Mouse (Mus musculus) midbrain, embryonic 10.5 days (tissue): ENCODE measurements around the gene Gm15517. TPM values are rescaled to one million over a fixed set of nuclear protein-coding genes. Genes with fewer than 3 reads are reported as not detected.
"Not testable (repeated sequence)": the region's sequence is repeated elsewhere in the genome, so short reads cannot be mapped to it uniquely, and the experiment has no call there.

ENCODE experiments used
- DNase-seq: peaks from one replicate; pipeline ENCODE4 v3.0.0-alpha.2; 2017; ENCODE audit warnings: low spot score
- H3K27ac ChIP-seq: fragments of 300-500 bp; sonication (generic); replicated peaks from 2 replicates; pipeline ENCODE4 v1.5.1; 2016; ENCODE audit warnings: mild to moderate bottlenecking
- H3K27me3 ChIP-seq: fragments of 300-500 bp; sonication (generic); 2 replicates; pipeline ENCODE4 v1.6.1; 2016; ENCODE audit warnings: low read depth, mild to moderate bottlenecking; ENCODE audit not compliant: poor library complexity, severe bottlenecking
- H3K36me3 ChIP-seq: fragments of 300-500 bp; sonication (generic); 2 replicates; pipeline ENCODE4 v1.6.1; 2016; ENCODE audit warnings: mild to moderate bottlenecking, moderate library complexity
- H3K4me1 ChIP-seq: fragments of 300-500 bp; sonication (generic); 2 replicates; pipeline ENCODE4 v1.6.1; 2016
- H3K4me3 ChIP-seq: fragments of 300-500 bp; sonication (generic); 2 replicates; pipeline ENCODE4 v1.5.1; 2016; ENCODE audit warnings: mild to moderate bottlenecking, moderate library complexity
- H3K9me3 ChIP-seq: fragments of 300-500 bp; sonication (generic); replicated peaks from 2 replicates; pipeline ENCODE4 v1.6.1; 2016; ENCODE audit warnings: mild to moderate bottlenecking
- WGBS: fragments of 180-500 bp; shearing (Covaris S2); methylation state at CpG from one replicate; pipeline ENCODE4 v1.1.7; 2016; 5-methylcytosine and 5-hydroxymethylcytosine counted together
- polyA plus RNA-seq: library from polyadenylated mRNA; unstranded; fragments of >200 nt; fragmentation: Nextera tagmentation; extraction: Ambion mirVana; gene quantifications from 2 replicates; pipeline ENCODE4 v1.2.1, GENCODE M21; 2016

Gene Gm15517
- polyA plus RNA-seq, 1 experiment from 2014 or later = not detected

DNA sequence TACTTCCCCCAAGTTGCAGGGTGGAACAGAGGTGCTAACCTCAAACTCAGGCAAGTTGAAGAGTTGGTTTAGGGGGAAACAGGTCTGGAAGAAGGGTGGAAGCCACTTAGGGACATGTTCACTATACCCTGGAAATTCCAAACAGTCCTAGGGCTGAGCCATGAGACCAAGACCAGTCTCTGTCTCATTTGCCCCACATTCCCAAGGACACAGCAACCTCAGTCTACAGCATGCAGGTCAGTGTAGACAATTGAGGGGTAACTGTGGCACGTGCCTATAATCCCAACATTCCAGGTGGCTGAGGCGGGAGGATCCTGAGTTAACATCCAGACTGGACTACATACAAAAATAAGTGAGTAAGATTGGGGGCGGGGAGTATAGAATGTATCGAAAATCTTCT, 12.0 kb upstream of the Gm15517 start:
- H3K36me3 ChIP-seq = peaks cover 65% of the 10 kb centered on the region
- no peak for DNase-seq

DNA sequence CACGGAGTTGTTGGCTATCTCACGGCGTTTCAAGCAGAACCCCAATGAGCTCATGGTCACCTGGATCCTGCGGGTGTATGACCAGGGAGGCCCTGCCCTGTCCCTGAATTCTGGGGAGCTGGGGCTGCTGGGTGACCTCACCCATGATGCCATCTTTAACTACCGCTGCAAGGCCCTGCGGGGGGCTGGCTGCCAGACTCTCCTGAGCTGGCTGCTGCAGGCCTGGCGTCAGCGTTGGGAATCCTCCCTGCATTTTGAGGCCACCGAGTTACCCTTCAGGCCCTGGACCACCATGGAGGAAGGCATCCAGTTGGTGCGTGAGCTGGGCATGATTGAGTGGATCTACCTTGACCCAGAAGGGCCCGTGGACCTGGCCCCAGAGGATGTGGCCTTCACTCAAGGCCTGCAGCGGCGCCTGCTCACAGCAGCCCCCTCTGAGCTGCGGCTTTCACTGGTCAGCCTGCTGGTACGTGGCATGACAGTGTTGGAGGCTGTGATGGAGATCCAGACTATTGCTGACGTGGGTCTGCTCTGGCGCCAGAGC, 10.4 kb upstream of the Gm15517 start:
- DNase-seq, H3K9me3 ChIP-seq, H3K27ac ChIP-seq, H3K4me3 ChIP-seq, H3K27me3 ChIP-seq: not testable (repeated sequence)
- peaks cover 73% of the 10 kb centered on the region for H3K36me3 ChIP-seq
- 92% methylated on average over 17 of the region's 17 CpGs for WGBS
- H3K4me1 ChIP-seq = peaks cover 21% of the 10 kb centered on the region

More for the DNA sequence above, 12.0 kb upstream of the Gm15517 start:
- peaks cover 30% of the 10 kb centered on the region for H3K4me1 ChIP-seq
- H3K9me3 ChIP-seq = no peaks in the 10 kb centered on the region
- 91% methylated on average over 4 of the region's 4 CpGs for WGBS
- H3K4me3 ChIP-seq = 0 out of 2 replicates have a peak overlapping the region, but pooled peaks have one; percentile 73
- H3K27me3 ChIP-seq = no peaks in the 10 kb centered on the region
- H3K27ac ChIP-seq = no peak overlapping the region

DNA sequence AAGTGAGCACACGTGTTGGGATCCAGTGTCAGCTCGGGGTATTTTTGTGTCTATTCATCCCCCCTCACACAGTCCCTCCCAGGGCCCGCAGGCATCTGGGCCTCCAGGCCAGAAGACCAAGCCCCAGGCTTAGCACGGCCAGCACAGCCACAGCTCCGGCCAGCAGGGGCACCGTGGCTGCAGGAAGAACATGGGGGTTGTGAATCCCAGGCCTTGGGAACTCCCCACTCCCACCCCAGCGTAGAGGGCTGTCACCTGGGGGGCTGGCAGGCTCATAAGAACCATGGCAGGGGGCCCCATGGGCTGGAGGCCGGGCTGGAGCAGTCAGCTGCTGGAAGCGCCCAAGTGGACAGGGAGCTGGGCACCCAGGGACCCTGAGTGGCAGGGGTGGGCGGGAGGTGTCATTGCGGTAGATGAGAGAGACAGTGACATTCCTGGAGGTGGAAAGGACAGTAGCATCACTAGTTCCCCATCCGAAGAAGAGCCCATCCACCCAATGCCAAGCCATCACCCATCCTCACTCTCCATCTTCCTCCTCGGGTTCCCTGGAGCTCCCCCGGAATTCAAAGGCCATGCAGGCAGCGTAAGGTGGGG, 8.1 kb upstream of the Gm15517 start:
- H3K36me3 ChIP-seq = peaks cover 68% of the 10 kb centered on the region
- no peak overlapping the region for H3K27ac ChIP-seq

DNA sequence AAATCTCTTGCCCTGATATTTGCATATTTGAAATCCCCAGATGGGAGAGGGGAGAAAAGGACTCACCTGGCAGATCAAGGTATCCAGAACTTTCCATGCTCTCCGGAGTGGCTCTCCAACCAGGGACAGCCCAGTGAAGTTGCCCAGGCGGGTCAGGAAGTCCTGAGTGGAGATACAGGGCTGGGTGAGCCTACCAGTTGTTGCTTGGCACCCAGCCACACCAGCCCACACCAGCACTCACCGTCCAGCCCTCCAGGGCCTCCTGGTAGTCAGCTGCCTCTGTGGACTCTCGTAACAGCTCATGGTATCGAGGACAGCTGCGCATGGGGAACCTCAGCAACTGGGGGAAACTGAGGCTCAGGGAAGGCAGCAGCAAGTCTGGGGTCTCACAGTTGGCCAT, 6.3 kb upstream of the Gm15517 start:
- Histone ChIP-seq H3K4me3 (no peak overlapping the region), H3K27ac (no peak overlapping the region), H3K9me3 (no peaks in the 10 kb centered on the region), H3K4me1 (peaks cover 2% of the 10 kb centered on the region; the same call in 1 of the 2 replicates), H3K36me3 (peaks cover 50% of the 10 kb centered on the region), H3K27me3 (no peaks in the 10 kb centered on the region)
- no peak for DNase-seq
- 83% methylated on average over 6 of the region's 6 CpGs for WGBS

More for the DNA sequence above, 8.1 kb upstream of the Gm15517 start:
- Histone ChIP-seq H3K4me1 (peaks cover 15% of the 10 kb centered on the region), H3K27me3 (no peaks in the 10 kb centered on the region), H3K4me3 (peak overlapping the region; percentile 0; the same call in 1 of the 2 replicates), H3K9me3 (no peaks in the 10 kb centered on the region)
- no peak for DNase-seq
- WGBS = 72% methylated on average over 15 of the region's 15 CpGs

DNA sequence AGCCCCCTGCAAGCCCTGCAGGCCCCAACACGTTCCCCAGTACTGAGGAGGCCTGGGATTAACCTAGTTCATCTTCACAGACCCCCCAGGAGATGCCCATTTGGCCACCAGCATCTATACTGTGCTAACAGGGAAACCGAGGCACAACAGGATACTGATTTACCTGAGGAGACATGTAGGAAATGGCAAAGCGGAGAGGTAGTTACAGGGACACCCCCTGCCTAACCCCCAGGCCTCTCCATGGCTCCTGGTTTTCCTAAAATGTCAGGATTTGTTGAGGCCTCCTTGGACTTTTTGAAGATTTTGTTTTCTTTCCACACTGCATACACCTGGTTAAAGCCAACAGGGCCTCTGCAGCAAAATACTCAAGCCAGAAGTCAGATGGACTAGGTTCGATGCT, 4.0 kb upstream of the Gm15517 start, which contains the start of gene Acp4:
Acp4 (minus strand) TSS at position 101 of the 400 bp plus-strand sequence.
- H3K9me3 ChIP-seq = no peaks in the 10 kb centered on the region
- peaks cover 3% of the 10 kb centered on the region for H3K4me1 ChIP-seq
- no peak for DNase-seq
- H3K27me3 ChIP-seq = peaks cover 21% of the 10 kb centered on the region
- H3K36me3 ChIP-seq = peaks cover 27% of the 10 kb centered on the region
- H3K27ac ChIP-seq = no peak within 1 kb of the TSS
- H3K4me3 ChIP-seq = no peak within 1 kb of the TSS
- 83% methylated on average over 4 of the region's 4 CpGs for WGBS

DNA sequence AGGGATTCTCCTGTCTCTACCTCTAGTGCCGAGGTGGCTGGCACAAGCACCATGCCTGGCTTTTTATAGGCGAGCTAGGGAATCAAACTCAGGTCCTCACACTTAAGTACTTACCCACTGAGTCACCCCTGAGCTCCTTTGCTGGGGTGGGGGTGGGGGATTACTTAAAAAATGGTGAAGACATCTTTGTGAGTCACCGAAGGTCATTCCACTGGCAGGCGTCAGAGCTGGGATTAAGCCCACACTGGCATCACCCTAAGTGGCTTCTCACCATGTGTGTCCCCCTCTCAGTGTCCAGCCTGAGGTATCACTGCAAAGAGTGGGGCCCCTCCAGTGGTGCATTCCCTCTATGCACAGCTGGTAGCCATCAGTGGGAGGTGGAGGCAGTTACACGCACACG, 837 bp upstream of the Gm15517 start:
- Histone ChIP-seq H3K4me3 (no peak overlapping the region), H3K27me3 (peaks cover 47% of the 10 kb centered on the region), H3K4me1 (peaks cover 10% of the 10 kb centered on the region), H3K36me3 (no peaks in the 10 kb centered on the region), H3K9me3 (no peaks in the 10 kb centered on the region), H3K27ac (no peak overlapping the region)
- DNase-seq = no peak
- WGBS = 73% methylated on average over 6 of the region's 6 CpGs

DNA sequence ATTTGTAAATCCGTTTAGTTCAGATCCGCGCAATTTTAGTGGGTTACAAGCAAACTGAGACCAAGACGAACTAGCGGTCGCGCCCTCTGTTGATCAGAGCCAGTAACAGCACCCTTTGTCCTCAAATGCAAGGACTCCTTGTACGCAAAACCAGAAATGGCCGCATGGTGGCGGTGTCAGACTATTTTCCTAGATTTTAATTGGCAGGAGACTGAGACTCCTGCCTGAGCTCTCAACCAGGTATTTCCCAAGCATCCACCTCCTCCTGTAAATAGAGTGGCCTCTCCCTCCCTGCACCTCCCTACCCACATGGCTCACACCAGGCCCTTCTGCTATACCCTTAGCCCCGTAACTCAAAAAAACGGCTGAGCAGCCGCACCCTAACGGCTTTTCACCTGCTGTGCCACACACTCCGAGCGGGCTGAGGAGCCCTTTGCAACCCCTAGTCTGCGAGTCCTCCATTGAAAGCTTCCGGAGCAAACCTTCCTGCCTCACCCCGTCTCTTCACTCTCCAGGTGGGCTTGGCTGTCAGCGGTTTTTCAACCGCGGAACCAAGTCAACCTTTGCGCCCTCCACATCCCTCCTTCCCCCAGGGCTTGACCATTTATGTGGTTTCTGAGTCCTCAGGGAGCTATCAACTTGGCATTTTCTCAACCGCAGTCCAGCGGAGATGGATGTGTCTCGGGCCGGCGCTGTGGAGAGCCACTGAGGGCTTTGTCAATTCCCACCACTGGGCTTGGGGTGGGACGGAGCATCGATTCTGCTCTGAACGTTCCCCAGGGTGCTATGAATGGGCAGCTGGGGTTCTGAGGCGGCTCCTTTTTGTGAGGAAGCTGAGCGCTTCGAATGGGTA, 1.8 kb downstream of the Gm15517 start:
- H3K4me1 ChIP-seq = peaks cover 10% of the 10 kb centered on the region
- peak overlapping the region; percentile 41 for H3K4me3 ChIP-seq
- peak overlapping the region; percentile 42; the same call in 1 of the 2 replicates for H3K27ac ChIP-seq
- DNase-seq = peak; percentile 94
- no peaks in the 10 kb centered on the region for H3K9me3 ChIP-seq
- WGBS = 3% methylated on average over 34 of the region's 34 CpGs
- no peaks in the 10 kb centered on the region for H3K36me3 ChIP-seq
- peaks cover 51% of the 10 kb centered on the region for H3K27me3 ChIP-seq

DNA sequence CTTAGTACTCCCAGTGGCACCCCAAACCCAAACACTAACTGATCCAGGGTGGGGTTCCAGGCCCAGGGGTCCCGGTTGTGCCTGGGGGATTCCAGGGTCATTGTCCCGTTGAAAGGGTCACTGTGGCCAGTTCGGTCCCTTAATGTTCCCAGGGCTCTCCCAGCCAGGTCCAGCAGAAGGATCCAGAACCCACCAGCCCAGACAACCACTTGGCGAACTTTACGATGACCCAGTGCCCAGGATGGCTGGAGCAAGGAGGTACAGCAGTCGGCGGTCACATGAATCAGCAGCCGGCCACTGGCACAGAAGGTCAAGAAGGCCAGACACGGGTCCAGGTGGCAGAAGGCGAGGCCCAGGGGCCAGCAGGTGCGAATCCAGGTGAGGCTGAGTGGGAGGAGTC, 6.9 kb downstream of the Gm15517 start:
- 80% methylated on average over 11 of the region's 11 CpGs for WGBS
- H3K36me3 ChIP-seq = no peaks in the 10 kb centered on the region
- H3K27me3 ChIP-seq = peaks cover 44% of the 10 kb centered on the region
- H3K9me3 ChIP-seq = no peaks in the 10 kb centered on the region
- DNase-seq = no peak
- peaks cover 3% of the 10 kb centered on the region for H3K4me1 ChIP-seq
- no peak overlapping the region for H3K27ac ChIP-seq
- no peak overlapping the region for H3K4me3 ChIP-seq

DNA sequence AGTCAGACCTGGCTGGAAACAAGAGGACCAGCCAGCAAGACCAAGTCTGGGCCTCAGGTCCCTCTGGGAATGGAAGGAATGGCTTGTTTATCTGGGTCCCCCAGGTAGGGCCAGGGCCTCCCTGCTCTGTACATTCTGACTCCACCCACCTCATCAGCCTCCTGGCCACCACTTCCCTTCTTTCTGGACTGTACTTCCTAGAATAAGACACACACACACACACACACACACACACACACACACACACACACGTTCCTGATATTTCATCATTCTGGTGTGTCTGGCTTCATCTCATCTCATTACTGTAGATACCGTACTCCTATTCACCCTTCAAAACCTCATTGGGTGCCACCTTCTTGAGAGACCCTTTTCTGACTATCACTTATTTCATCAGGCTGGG, 8.2 kb downstream of the Gm15517 start:
- peaks cover 7% of the 10 kb centered on the region; the same call in 1 of the 2 replicates for H3K4me1 ChIP-seq
- H3K36me3 ChIP-seq = no peaks in the 10 kb centered on the region
- WGBS = 76% methylated on average over 2 of the region's 2 CpGs
- no peak for DNase-seq
- H3K27me3 ChIP-seq = peaks cover 44% of the 10 kb centered on the region
- H3K9me3 ChIP-seq = no peaks in the 10 kb centered on the region
- H3K27ac ChIP-seq = no peak overlapping the region
- no peak overlapping the region for H3K4me3 ChIP-seq

DNA sequence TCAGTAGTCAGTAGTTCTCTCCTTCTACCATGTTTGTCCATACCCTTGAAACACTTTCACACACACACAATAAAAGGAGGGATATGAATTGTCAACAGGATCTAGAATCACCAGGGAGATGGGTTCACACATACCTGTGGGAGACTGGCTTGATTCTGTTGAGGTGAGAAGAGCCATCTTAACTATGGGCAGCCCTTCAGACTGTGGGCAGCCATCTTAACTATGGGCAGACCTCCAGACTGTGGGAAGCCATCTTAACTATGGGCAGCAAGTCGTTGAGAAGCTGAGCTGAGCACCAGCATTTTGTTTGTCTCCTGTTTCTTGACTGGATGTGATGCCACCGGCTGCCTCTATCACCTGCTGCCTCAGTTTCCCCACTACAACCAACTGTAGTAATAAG, 10.1 kb downstream of the Gm15517 start:
- no peak overlapping the region for H3K27ac ChIP-seq
- DNase-seq = no peak
- H3K4me3 ChIP-seq = no peak overlapping the region
- no peaks in the 10 kb centered on the region; the same call in 1 of the 2 replicates for H3K9me3 ChIP-seq
- WGBS = 68% methylated on average over 2 of the region's 2 CpGs
- H3K36me3 ChIP-seq = no peaks in the 10 kb centered on the region
- H3K4me1 ChIP-seq = peaks cover 7% of the 10 kb centered on the region; the same call in 1 of the 2 replicates
- peaks cover 38% of the 10 kb centered on the region for H3K27me3 ChIP-seq

DNA sequence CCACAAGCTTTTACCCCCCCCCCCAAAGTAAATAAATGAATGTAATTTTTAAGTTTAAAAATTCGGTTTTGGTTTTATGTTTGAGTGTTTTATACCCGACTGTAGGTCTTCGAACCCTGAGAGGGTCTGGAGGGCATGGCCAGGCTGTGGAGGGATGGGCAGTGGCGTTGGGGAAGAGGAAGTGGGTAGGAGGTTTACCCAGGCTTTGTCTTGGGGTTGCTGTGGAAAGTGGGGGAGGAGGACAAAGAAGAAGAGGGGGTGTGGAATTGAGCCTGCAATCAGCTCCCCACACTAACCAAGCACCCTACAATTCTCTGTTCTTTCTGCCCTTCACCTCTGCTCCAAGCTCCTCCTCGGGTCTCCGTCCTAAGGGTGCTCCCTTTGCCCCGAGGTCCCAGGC, 11.3 kb downstream of the Gm15517 start:
- Histone ChIP-seq H3K4me3 (no peak overlapping the region), H3K36me3 (no peaks in the 10 kb centered on the region), H3K4me1 (peaks cover 7% of the 10 kb centered on the region; the same call in 1 of the 2 replicates), H3K27me3 (peaks cover 38% of the 10 kb centered on the region), H3K9me3 (no peaks in the 10 kb centered on the region; the same call in 1 of the 2 replicates), H3K27ac (no peak overlapping the region)
- no peak for DNase-seq
- WGBS = 94% methylated on average over 7 of the region's 7 CpGs

DNA sequence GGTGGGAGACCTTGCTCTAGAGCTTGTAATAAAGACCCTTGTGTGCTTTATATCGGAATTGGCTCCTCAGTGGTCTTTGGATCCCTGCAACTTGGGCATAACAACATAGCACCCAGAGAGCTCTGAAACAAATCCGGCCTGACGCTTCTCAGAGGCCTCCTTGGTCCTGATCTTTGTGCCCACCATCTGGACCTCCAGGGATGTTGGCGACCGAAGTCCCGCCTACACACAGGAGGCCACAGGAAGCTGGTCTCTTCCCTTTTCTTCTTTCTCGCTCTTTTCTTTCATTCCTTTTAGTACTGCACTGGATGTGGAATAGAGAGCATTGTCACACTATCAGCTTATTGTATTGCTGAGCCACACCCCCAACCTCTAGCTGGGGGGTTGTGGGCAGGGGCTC, 12.2 kb downstream of the Gm15517 start:
- no peaks in the 10 kb centered on the region; the same call in 1 of the 2 replicates for H3K9me3 ChIP-seq
- H3K4me3 ChIP-seq = no peak overlapping the region
- WGBS = 64% methylated on average over 7 of the region's 7 CpGs
- H3K36me3 ChIP-seq = no peaks in the 10 kb centered on the region
- H3K4me1 ChIP-seq = peaks cover 7% of the 10 kb centered on the region; the same call in 1 of the 2 replicates
- no peak overlapping the region for H3K27ac ChIP-seq
- peaks cover 33% of the 10 kb centered on the region for H3K27me3 ChIP-seq
- DNase-seq = no peak
